Mouse (Mus musculus) midbrain, postnatal 0 days (tissue): Measurements from ENCODE around the gene Borcs8. TPM values are rescaled to one million over a fixed set of nuclear protein-coding genes. Genes with fewer than 3 reads are reported as not detected.

Experiments used
- ATAC-seq: fragments of 200-750 bp; cut with Nextera tagmentation; 2 replicates; pipeline ENCODE4 v1.8.0; 2017; ENCODE audit warnings: moderate number of reproducible peaks, mild to moderate bottlenecking, moderate TSS enrichment, moderate library complexity; ENCODE audit not compliant: low FRiP score
- DNase-seq: peaks from one replicate; pipeline ENCODE4 v3.0.0-alpha.2; 2015; ENCODE audit warnings: low spot score
- H3K27ac ChIP-seq: fragments of 300-500 bp; sonication (generic); 2 replicates; pipeline ENCODE4 v1.5.1; 2014; ENCODE audit warnings: low read depth, mild to moderate bottlenecking, low read length, mixed read lengths
- H3K27me3 ChIP-seq: fragments of 300-500 bp; sonication (generic); 2 replicates; pipeline ENCODE4 v1.6.1; 2014; ENCODE audit warnings: low read length, control low read depth, mixed read lengths; ENCODE audit not compliant: insufficient read depth
- H3K36me3 ChIP-seq: fragments of 300-500 bp; sonication (generic); 2 replicates; pipeline ENCODE4 v1.6.1; 2014; ENCODE audit warnings: low read length, control low read depth, mixed read lengths; ENCODE audit not compliant: insufficient read depth
- H3K4me1 ChIP-seq: fragments of 300-500 bp; sonication (generic); 2 replicates; pipeline ENCODE4 v1.6.1; 2014; ENCODE audit warnings: mild to moderate bottlenecking, control low read depth, antibody characterized with exemption, low read length, mixed read lengths; ENCODE audit not compliant: insufficient read depth
- H3K4me2 ChIP-seq: fragments of 300-500 bp; sonication (generic); 2 replicates; pipeline ENCODE4 v1.6.1; 2014; ENCODE audit warnings: low read depth, mild to moderate bottlenecking, low read length, mixed read lengths; ENCODE audit not compliant: poor library complexity, severe bottlenecking
- H3K4me3 ChIP-seq: fragments of 300-500 bp; sonication (generic); 2 replicates; pipeline ENCODE4 v1.5.1; 2014; ENCODE audit warnings: low read depth, mild to moderate bottlenecking, low read length, moderate library complexity
- H3K9ac ChIP-seq: fragments of 300-500 bp; sonication (generic); replicated peaks from 2 replicates; pipeline ENCODE4 v1.6.1; 2014; ENCODE audit warnings: mild to moderate bottlenecking, low read length, moderate library complexity, mixed read lengths; ENCODE audit not compliant: poor library complexity, severe bottlenecking
- H3K9me3 ChIP-seq: fragments of 300-500 bp; sonication (generic); 2 replicates; pipeline ENCODE4 v1.6.1; 2016; ENCODE audit warnings: low read length, control low read depth
- CTCF ChIP-seq: IDR thresholded peaks from 2 replicates; pipeline ENCODE4 v1.5.1; 2016; ENCODE audit warnings: antibody characterized with exemption, mild to moderate bottlenecking
- WGBS: fragments of 180-500 bp; shearing (Covaris S2); extraction: QIAGEN DNeasy Blood & Tissue Kit; methylation state at CpG from one replicate; pipeline ENCODE4 v1.1.7; 2014; 5-methylcytosine and 5-hydroxymethylcytosine counted together
- polyA plus RNA-seq: library from polyadenylated mRNA; unstranded; fragments of >200 nt; fragmentation: Nextera tagmentation; extraction: Ambion mirVana; gene quantifications from 2 replicates; pipeline ENCODE4 v1.2.1, GENCODE M21; 2015
- total RNA-seq: library from RNA; depleted of rRNA; stranded (reverse); fragments of >200 nt; gene quantifications from 2 replicates; pipeline ENCODE4 v1.2.3, GENCODE M21; 2014

Gene Borcs8
- total and polyA plus RNA-seq, 2 experiments from 2014 or later: 49.8 to 91.1 TPM

DNA sequence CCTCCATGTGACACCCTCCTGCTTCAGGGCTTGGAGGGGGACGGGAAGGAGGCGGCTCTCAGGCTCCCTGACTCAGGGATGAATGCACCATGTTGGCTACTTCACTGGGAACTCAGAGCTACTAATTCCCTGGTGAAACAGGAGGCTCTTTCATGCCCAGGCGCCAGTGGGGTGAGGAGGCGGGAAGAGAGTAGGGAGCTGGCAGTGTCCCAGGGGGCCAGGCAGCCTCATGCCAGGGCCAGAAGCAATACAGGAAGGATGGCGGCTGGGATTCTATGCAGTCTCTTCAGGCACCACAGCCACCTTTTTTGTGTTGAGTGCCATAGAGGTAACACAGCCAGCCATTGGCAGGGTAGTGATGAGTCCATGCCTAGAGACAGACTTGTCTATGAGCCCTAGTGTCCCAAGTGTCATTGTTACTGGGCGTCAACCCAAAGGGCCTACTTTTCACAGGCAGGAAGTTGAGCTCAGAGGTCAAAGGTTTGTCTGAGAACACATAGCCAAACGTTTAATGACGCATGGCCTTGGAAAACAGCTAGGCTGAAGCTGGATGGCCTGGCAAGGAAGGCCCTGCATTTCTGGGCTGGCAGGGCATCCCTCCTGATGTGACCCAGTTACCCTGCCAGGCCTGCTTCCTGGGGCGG, 9.9 kb upstream of the Borcs8 start:
- Histone ChIP-seq H3K36me3 (peaks cover 8% of the 10 kb centered on the region; the same call in 1 of the 2 replicates), H3K27me3 (no peaks in the 10 kb centered on the region), H3K9ac (no peak overlapping the region), H3K27ac (peak overlapping the region; percentile 57; the same call in 1 of the 2 replicates), H3K4me3 (no peak overlapping the region), H3K4me1 (no peaks in the 10 kb centered on the region; the same call in 1 of the 2 replicates), H3K9me3 (no peaks in the 10 kb centered on the region), H3K4me2 (no peak overlapping the region)
- ATAC-seq (peak; percentile 68), DNase-seq (peak; percentile 86)
- no peak for TF ChIP-seq CTCF
- WGBS: 54% methylated on average over 9 of the region's 9 CpGs

DNA sequence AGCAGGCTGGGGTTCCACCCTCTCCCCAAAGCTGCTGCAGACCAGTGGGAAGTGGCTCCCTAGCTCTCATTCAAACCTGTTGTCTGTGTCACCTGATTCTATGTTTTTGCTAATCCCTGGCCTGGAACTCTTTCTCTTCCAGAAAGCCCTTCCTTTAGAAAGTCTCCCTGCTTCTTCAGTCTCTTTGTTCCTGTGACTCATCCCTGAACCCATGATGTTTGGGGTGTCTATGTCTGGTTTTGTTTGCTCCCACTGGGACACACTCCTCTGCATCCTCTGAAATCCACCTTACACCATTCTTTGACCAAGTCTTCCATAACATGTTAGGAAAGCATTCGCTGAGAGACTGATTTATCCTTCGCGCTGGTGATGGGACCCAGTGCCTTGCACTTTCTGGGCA, 9.2 kb upstream of the Borcs8 start:
- no peak for TF ChIP-seq CTCF
- Histone ChIP-seq H3K9ac (no peak overlapping the region), H3K36me3 (peaks cover 15% of the 10 kb centered on the region), H3K4me2 (no peak overlapping the region), H3K4me1 (no peaks in the 10 kb centered on the region; the same call in 1 of the 2 replicates), H3K27me3 (no peaks in the 10 kb centered on the region), H3K4me3 (no peak overlapping the region), H3K27ac (peak overlapping the region; percentile 57; the same call in 1 of the 2 replicates), H3K9me3 (no peaks in the 10 kb centered on the region)
- WGBS: 81% methylated on average over 3 of the region's 3 CpGs
- no peak for ATAC-seq
- no peak for DNase-seq

- 1% methylated on average over 37 of the region's 37 CpGs for WGBS
- DNase-seq: peak; percentile 94
- H3K4me3 ChIP-seq: peak within 1 kb of the TSS; percentile 44
- peak; percentile 40; the same call in 1 of the 2 replicates for TF ChIP-seq CTCF
- H3K27me3 ChIP-seq: no peaks in the 10 kb centered on the region
- H3K9me3 ChIP-seq: no peaks in the 10 kb centered on the region
- H3K4me1 ChIP-seq: no peaks in the 10 kb centered on the region; the same call in 1 of the 2 replicates
- peak within 1 kb of the TSS; percentile 61 for H3K9ac ChIP-seq
- H3K27ac ChIP-seq: peak within 1 kb of the TSS; percentile 57
- peaks cover 25% of the 10 kb centered on the region for H3K36me3 ChIP-seq
- H3K4me2 ChIP-seq: peak within 1 kb of the TSS; percentile 71
- ATAC-seq: peak; percentile 68
These were observed 8.0 kb upstream of the Borcs8 start, which contains the start of gene Nr2c2ap for GRCm38 (mm10) chr8:70131166-70131883. Nr2c2ap (plus strand) TSS chr8:70131333.

- ATAC-seq (no peak), DNase-seq (no peak)
- Histone ChIP-seq H3K27ac (no peak overlapping the region), H3K4me3 (no peak overlapping the region), H3K27me3 (no peaks in the 10 kb centered on the region), H3K4me1 (no peaks in the 10 kb centered on the region; the same call in 1 of the 2 replicates), H3K9ac (no peak overlapping the region), H3K36me3 (peaks cover 26% of the 10 kb centered on the region), H3K4me2 (no peak overlapping the region), H3K9me3 (no peaks in the 10 kb centered on the region)
- 97% methylated on average over 5 of the region's 5 CpGs for WGBS
- TF ChIP-seq CTCF: no peak
These were observed 5.2 kb upstream of the Borcs8 start for GRCm38 (mm10) chr8:70134086-70134485.

DNA sequence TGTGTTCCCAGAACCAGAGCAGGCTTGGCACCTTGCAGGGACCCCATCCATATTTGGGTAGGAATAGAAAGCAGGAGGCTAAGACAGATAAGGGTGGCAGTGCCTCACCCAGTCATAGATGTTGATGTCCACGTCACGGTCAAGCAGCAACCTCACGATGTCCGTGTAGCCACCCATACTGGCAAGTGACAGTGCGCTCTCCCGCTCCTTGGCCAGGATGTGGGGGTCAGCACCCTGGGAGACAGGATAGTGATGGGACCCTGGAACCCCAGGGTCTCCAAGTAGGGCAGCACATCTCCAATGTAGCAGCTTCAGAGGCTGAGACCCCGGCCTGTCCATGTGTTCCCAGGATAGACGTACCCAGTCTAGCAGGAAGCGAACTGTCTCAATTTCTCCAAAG, 4.4 kb upstream of the Borcs8 start:
- Histone ChIP-seq H3K36me3 (peaks cover 26% of the 10 kb centered on the region), H3K9me3 (no peaks in the 10 kb centered on the region), H3K27me3 (no peaks in the 10 kb centered on the region), H3K4me1 (no peaks in the 10 kb centered on the region; the same call in 1 of the 2 replicates), H3K4me3 (no peak overlapping the region), H3K9ac (no peak overlapping the region), H3K27ac (no peak overlapping the region), H3K4me2 (no peak overlapping the region)
- DNase-seq (no peak), ATAC-seq (no peak)
- 93% methylated on average over 9 of the region's 9 CpGs for WGBS
- no peak for TF ChIP-seq CTCF

GRCm38 (mm10) chr8:70136591-70136990, 2.7 kb upstream of the Borcs8 start:
- peaks cover 26% of the 10 kb centered on the region for H3K36me3 ChIP-seq
- no peak for TF ChIP-seq CTCF
- no peaks in the 10 kb centered on the region for H3K27me3 ChIP-seq
- H3K9me3 ChIP-seq: no peaks in the 10 kb centered on the region
- H3K4me1 ChIP-seq: peaks cover 7% of the 10 kb centered on the region
- H3K4me3 ChIP-seq: no peak overlapping the region
- H3K27ac ChIP-seq: no peak overlapping the region
- 86% methylated on average over 4 of the region's 4 CpGs for WGBS
- H3K9ac ChIP-seq: no peak overlapping the region
- ATAC-seq (no peak), DNase-seq (no peak)
- H3K4me2 ChIP-seq: no peak overlapping the region
